Mouse (Mus musculus): ENCODE measurements around the gene Eif5.

Eif5 gene

DNA sequence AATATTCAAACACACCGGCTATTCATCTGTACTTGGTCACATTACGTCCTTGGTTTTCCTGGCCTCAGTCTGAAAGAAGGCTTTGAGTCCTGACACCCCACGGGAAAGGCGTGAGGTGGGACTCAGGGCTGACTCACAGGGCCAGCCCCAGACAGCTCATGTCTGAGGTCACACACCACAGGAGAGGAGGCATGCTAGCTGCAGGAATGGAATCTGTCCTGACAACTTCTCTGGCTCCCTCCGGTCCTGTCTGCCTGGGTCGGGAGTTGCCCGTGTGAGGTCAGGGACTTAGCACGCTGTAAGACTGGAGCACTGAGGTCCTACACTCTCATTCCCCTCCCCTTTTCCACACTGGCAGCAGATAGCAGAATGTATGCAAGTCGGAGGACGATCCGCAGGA lies 31.0 kb downstream of the Eif5 start:
- DNase-seq = no peak

DNA sequence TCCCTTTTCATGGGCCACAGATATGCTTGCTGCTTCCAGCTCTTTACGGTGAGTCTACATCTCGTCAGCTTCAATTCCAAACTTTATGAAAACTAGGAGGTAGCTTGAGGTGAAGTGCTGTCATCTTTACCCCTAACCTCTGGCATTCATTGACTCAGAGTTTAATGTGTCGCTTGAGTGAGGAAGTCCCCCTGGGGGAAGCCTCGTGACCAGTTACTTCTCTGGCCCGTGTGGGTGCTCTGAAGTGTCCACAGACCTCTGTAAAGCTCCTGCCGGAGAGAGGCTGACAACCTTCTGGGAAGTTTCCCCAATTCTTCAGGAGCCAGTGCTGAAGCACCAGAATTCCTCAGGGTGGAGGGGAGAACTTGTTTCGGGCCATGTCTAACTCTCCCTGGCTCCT lies 34.6 kb downstream of the Eif5 start:
- DNase-seq = no peak

DNA sequence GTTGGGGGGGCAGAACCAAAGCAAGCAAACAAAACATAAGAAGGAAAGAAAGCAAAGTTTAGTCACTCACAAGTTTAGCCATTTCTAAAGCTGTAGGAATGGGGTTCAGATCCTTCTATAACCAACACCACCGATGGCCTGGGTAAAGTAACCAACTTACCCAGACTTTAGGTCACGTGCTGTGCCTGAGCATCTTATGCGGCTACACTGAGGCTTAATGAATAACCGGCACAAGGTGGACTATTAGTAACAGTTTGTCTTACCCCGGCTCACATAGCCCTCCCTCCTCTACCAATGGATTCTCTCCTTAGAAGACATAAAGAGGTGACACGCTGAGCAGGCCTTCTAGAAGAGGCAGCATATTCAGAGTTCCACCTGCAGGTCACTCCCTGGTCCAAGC lies 35.5 kb downstream of the Eif5 start:
- DNase-seq = no peak

DNA sequence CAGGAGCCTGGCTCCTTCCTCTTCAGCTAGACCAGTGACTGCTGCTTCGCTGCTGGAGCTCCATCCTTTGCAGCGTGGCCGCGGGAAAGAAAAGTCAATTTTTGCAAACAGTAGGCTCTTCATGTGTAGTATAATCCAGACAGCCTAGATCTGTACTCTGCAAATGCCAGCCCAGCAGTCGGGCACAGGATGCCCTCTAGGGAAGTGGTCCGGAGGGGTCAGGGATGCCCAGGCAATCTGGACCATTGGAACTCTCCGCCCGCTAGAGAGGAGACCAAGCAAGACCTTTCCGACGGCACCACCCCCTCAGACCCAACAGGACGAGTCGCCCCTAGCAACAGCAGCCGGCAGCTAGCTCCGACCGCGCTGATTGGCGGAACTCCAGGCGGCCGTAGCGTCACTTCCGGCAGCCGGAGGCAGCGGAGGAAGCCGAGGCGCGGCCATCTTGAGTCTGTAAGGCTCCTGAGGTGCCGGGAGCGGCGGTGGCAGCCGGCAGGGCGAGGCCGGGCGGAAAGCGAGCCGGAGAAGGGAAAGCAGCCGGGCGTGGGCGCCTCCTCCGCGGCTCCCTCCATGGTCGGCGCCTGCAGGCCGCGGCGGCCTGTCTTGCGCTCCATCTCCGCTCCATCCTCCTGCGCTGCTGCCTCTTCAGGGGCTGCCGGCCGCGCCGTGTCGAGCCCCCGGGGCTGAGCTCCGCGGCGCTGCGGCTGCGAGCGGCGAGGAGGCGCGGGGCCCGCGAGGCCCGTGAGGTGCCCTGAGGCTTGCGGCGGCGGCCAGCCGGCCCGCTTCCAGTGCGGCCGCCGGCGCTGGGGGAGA lies 36.5 kb downstream of the Eif5 start, which contains the start of gene Mark3:
Gene Mark3, plus strand, starts transcription at position 450 of the 813 bp plus-strand sequence.
- DNase-seq = peak; percentile 92 to 95

DNA sequence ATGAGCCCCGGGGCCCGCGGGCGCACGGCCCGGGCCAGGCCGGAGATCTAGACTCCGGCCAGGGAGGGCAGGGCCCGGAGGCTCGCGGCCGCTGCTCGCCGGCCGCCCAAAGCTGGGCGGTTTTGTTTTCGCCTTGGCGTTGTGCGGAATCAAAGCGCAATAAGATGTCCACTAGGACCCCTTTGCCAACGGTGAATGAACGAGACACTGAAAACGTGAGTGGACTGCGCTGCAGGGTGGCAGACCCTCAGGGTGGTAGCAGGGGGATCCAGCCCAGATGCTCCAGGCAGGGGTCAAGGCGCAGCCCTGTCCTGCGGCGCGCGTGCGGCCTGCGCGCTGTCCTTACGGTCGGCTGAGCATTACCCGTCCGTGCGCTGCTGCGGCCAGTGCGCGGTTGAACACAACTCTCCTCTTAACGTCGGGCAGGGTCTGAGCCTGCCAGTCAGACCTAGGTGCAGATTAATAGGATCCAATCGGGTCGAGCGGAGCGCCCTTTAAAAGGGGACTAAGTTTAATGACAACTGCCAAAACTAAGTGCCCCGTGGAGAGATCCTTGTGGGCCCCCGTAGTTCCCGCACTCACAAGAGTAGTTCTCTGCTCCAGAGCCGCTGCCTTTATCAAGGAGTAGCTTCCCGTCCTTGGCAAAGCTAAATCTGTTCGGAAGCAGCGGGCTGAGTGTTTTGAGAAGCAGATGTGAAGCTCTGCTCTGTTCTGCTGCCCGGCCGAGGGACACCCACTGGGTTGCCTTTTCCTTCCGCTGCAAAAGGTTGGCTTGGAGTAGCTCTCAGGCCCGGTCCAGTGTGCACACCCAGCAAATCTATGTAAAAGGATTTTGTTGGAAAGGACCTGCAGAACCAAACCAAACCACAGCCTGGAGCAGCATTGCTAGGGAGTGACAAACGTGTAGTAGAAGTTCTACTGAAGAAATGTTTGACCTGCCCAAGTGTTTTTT lies 37.3 kb downstream of the Eif5 start:
- peak; percentile 17 to 27 for DNase-seq

DNA sequence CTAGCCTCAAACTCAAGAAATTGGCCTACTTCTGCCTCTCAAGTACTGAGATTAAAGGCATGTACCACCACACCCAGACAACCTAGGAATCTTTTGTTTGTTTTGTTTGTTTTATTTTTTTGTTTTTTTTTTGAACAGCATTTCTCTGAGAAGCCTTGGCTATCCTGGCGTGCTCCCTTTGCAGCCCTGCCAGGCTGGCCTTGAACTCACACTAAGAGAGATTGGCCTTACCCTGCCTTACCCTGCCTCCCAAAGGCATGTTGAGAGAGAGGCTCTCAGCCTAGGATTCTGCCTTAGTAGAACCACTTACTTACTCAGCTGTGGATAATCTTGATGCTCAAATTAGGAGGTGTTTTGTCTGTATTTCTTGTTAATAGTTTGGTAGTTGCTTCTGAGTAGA lies 45.2 kb downstream of the Eif5 start:
- DNase-seq = no peak

DNA sequence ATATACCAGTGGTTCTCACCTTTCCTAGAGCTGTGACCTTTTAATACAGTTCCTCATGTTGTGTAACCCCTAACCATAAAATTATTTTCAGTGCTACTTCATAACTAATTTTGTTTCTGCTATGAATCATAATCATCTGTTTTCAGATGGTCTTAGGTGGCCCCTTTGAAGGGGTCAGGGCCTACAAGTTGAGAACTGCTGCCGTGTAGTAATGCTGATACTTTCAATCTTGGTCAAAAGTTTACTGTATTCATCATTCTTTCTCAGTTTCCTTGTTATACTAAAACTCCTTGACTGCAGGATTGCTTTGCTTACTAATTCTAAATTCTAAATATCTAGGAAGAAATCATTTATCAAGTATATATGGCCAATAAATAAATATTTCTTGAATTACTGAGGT lies 46.6 kb downstream of the Eif5 start:
- no peak for DNase-seq

DNA sequence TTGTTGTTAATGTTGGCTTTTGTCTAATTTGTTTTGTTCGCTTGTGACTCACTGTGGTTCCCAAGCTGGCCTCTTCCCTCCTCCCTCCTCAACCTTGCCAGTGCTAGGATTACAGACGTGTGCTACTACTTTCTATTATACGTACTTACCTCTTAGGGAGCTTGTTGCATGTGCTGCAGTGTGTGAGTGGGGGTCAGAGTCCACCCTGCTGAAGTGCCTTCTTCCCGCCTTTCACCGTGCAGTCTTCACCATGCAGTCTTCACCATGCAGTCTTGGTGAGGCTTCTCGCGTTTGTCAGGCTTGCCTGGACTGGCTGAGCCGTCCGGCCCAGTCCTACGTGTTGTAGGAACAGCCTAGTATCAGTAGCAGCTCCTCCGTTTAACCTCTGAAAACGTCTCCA lies 49.4 kb downstream of the Eif5 start:
- no peak for DNase-seq

DNA sequence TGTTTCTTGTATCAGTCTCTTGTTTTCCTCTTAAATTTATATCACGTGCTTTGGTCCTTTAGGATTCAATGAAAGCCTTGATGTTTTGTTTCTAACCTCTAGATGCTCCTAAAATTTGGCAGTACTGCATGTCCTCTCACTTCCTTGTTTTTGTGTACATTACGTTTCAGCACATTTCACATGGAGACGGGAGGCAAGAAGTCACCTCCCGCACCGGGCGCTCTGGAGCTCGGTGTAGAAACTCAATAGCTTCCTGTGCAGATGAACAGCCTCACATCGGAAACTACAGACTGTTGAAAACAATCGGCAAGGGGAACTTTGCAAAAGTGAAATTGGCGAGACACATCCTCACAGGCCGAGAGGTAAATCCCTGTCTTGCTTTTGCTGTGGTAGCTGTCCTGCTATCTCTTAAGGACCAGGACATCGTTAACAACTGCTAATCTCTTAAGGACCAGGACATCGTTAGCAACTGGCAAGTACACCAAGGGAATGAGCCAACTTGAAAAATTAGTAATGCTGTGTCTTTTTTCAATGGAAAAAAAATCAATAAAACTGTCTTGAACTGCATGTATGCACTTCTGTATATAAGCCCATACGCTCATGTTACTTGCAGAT lies 54.7 kb downstream of the Eif5 start:
- no peak for DNase-seq

DNA sequence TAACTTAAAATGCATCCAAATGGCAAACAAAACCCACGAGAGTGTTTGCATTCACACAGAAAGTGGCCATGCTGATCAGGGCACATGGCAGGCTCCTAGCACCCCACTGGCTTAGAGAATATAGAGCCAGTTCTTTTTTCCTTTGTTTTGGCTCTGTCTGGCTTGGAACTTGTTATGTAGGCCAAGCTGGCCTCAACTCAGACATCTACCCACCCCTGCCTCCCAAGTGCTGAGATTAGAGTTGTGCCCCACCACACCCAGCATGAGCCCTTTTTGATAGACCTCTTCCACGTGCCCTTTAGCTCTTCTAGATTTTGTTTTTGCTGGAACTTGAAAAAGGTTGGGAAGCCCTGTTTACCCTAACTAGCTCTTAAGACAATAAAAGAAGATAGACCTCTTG lies 56.0 kb downstream of the Eif5 start:
- no peak for DNase-seq
